Mouse (Mus musculus): ENCODE results near the gene Pttg1ip. TPM values are rescaled to one million over a fixed set of nuclear protein-coding genes. Genes with fewer than 3 reads are reported as not detected.

Gene Pttg1ip
- polyA plus RNA-seq, 1 experiment from 2014 or later = 103 TPM

- ATAC-seq (ENCODE audit: extremely low read depth, insufficient number of reproducible peaks, low FRiP score, low TSS enrichment) = no peak
- WGBS = 70% methylated on average over 11 of the region's 11 CpGs
- no peak overlapping the region for H3K9ac ChIP-seq
Measured at GRCm38 (mm10) chr10:77550874-77551273, 30.6 kb upstream of the Pttg1ip start.

DNA sequence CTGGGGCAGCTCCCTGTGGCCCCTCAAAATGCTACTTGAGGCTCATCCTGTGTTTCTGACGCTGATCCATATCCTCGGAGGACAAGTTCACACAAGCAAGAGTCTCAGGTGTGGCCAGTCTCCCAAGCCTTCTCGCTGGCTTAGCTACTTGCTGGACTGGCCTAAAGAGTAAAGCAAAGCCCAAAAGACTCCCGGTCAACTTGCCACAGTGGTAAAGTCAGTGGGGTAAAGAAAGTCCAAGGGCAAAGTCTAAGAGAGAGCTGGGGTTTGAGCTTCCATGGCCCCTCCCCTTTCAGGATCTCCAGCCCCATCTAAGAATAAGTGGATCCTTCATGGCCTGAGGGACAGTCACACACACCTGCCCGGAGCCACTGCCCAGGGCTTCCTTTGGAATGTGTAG is 29.4 kb upstream of the Pttg1ip start:
- H3K27ac ChIP-seq (replicated peaks) = no peak overlapping the region
- H3K4me2 ChIP-seq = no peak overlapping the region
- no peaks in the 10 kb centered on the region for H3K9me3 ChIP-seq
- H3K27me3 ChIP-seq (replicated peaks) = no peaks in the 10 kb centered on the region
- WGBS = 73% methylated on average over 5 of the region's 5 CpGs
- no peaks in the 10 kb centered on the region for H3K36me3 ChIP-seq
- H3K9ac ChIP-seq = no peak overlapping the region
- H3K4me1 ChIP-seq = peaks cover 4% of the 10 kb centered on the region; the same call in 1 of the 2 replicates
- no peak overlapping the region for H3K4me3 ChIP-seq
- no peak for ATAC-seq (ENCODE audit: extremely low read depth, insufficient number of reproducible peaks, low FRiP score, low TSS enrichment)

More at GRCm38 (mm10) chr10:77550874-77551273, 30.6 kb upstream of the Pttg1ip start:
- H3K27ac ChIP-seq (replicated peaks) = no peak overlapping the region
- no peaks in the 10 kb centered on the region for H3K9me3 ChIP-seq
- H3K4me2 ChIP-seq = no peak overlapping the region
- H3K4me3 ChIP-seq = no peak overlapping the region
- no peaks in the 10 kb centered on the region for H3K36me3 ChIP-seq
- no peaks in the 10 kb centered on the region for H3K27me3 ChIP-seq (replicated peaks)
- H3K4me1 ChIP-seq = peaks cover 4% of the 10 kb centered on the region; the same call in 1 of the 2 replicates

GRCm38 (mm10) chr10:77553285-77553684 is 28.2 kb upstream of the Pttg1ip start:
- ATAC-seq (ENCODE audit: extremely low read depth, insufficient number of reproducible peaks, low FRiP score, low TSS enrichment) = no peak
- H3K36me3 ChIP-seq = no peaks in the 10 kb centered on the region
- no peaks in the 10 kb centered on the region for H3K27me3 ChIP-seq (replicated peaks)
- H3K9me3 ChIP-seq = no peaks in the 10 kb centered on the region
- no peak overlapping the region for H3K4me2 ChIP-seq
- WGBS = 72% methylated on average over 4 of the region's 4 CpGs
- H3K9ac ChIP-seq = no peak overlapping the region
- no peak overlapping the region for H3K4me3 ChIP-seq
- peaks cover 4% of the 10 kb centered on the region; the same call in 1 of the 2 replicates for H3K4me1 ChIP-seq
- no peak overlapping the region for H3K27ac ChIP-seq (replicated peaks)

DNA sequence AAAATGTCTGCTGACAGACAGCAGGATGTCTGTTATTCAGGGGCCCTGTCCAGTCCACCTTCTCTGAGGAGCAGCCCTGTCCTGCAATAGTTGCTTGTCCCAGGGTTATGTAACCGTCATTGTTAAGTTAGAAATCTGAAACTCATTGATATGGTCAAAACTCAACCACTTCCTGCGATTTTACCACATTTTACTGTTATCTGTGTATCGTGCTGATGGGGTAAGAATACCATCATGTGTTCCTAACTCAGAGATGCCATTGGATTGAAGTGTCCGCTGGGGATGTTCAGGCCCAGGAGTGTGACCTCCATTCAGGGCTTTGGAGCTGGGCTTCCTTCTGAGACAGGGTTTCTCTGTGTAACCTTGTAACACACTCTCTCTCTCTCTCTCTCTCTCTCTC is 26.6 kb upstream of the Pttg1ip start:
- Histone ChIP-seq H3K4me2 (no peak overlapping the region), H3K27ac (replicated peaks) (no peak overlapping the region), H3K4me1 (no peaks in the 10 kb centered on the region), H3K36me3 (no peaks in the 10 kb centered on the region), H3K9me3 (no peaks in the 10 kb centered on the region), H3K4me3 (no peak overlapping the region), H3K27me3 (replicated peaks) (peaks cover 5% of the 10 kb centered on the region; the same call in 1 of the 2 replicates), H3K9ac (no peak overlapping the region)
- WGBS = 74% methylated on average over 4 of the region's 4 CpGs
- no peak for ATAC-seq (ENCODE audit: extremely low read depth, insufficient number of reproducible peaks, low FRiP score, low TSS enrichment)

- H3K4me2 ChIP-seq = no peak overlapping the region
- ATAC-seq (ENCODE audit: extremely low read depth, insufficient number of reproducible peaks, low FRiP score, low TSS enrichment) = no peak
Measured at GRCm38 (mm10) chr10:77556631-77557030, 24.9 kb upstream of the Pttg1ip start.

DNA sequence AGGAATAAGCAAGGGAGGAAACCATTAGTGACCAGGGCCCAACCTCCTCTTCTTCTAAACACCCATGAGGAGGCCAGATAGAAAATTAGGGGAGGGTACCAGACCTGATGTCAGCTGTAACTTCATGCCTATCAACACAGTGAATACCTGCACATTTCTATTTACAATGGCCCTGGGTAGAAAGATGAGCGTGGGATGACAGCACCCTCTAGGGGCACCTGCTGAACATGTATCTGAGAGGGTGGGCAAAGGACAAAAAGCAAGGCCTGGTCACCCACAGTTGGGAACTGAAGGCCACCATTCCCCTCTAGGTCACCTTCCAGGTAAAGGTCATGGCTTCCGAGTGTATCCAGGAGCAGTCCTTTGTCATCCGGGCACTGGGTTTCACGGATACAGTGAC is 23.9 kb upstream of the Pttg1ip start:
- WGBS = 78% methylated on average over 4 of the region's 4 CpGs
- H3K4me2 ChIP-seq = no peak overlapping the region
- no peak overlapping the region for H3K27ac ChIP-seq (replicated peaks)
- ATAC-seq (ENCODE audit: extremely low read depth, insufficient number of reproducible peaks, low FRiP score, low TSS enrichment) = no peak
- no peak overlapping the region for H3K9ac ChIP-seq
- no peaks in the 10 kb centered on the region for H3K9me3 ChIP-seq
- H3K36me3 ChIP-seq = no peaks in the 10 kb centered on the region
- H3K4me3 ChIP-seq = no peak overlapping the region
- H3K4me1 ChIP-seq = no peaks in the 10 kb centered on the region
- peaks cover 5% of the 10 kb centered on the region; the same call in 1 of the 2 replicates for H3K27me3 ChIP-seq (replicated peaks)

More at GRCm38 (mm10) chr10:77556631-77557030, 24.9 kb upstream of the Pttg1ip start:
- 81% methylated on average over 7 of the region's 7 CpGs for WGBS
- Histone ChIP-seq H3K27me3 (replicated peaks) (peaks cover 5% of the 10 kb centered on the region; the same call in 1 of the 2 replicates), H3K4me3 (no peak overlapping the region), H3K4me1 (no peaks in the 10 kb centered on the region), H3K9me3 (no peaks in the 10 kb centered on the region), H3K36me3 (no peaks in the 10 kb centered on the region), H3K9ac (no peak overlapping the region), H3K27ac (replicated peaks) (no peak overlapping the region)

- no peak for ATAC-seq (ENCODE audit: extremely low read depth, insufficient number of reproducible peaks, low FRiP score, low TSS enrichment)
- H3K36me3 ChIP-seq = no peaks in the 10 kb centered on the region
- no peak overlapping the region for H3K9ac ChIP-seq
- no peak overlapping the region for H3K4me3 ChIP-seq
- H3K4me2 ChIP-seq = no peak overlapping the region
- peaks cover 5% of the 10 kb centered on the region; the same call in 1 of the 2 replicates for H3K27me3 ChIP-seq (replicated peaks)
- 84% methylated on average over 11 of the region's 11 CpGs for WGBS
- no peak overlapping the region for H3K27ac ChIP-seq (replicated peaks)
- H3K9me3 ChIP-seq = no peaks in the 10 kb centered on the region
- no peaks in the 10 kb centered on the region for H3K4me1 ChIP-seq
Measured at GRCm38 (mm10) chr10:77560090-77560489, 21.4 kb upstream of the Pttg1ip start.

GRCm38 (mm10) chr10:77560830-77561229 is 20.7 kb upstream of the Pttg1ip start:
- 66% methylated on average over 9 of the region's 9 CpGs for WGBS
- Histone ChIP-seq H3K9ac (no peak overlapping the region), H3K27me3 (replicated peaks) (peaks cover 5% of the 10 kb centered on the region; the same call in 1 of the 2 replicates), H3K4me1 (no peaks in the 10 kb centered on the region), H3K4me3 (no peak overlapping the region), H3K4me2 (no peak overlapping the region), H3K27ac (replicated peaks) (no peak overlapping the region), H3K9me3 (no peaks in the 10 kb centered on the region), H3K36me3 (no peaks in the 10 kb centered on the region)
- no peak for ATAC-seq (ENCODE audit: extremely low read depth, insufficient number of reproducible peaks, low FRiP score, low TSS enrichment)

DNA sequence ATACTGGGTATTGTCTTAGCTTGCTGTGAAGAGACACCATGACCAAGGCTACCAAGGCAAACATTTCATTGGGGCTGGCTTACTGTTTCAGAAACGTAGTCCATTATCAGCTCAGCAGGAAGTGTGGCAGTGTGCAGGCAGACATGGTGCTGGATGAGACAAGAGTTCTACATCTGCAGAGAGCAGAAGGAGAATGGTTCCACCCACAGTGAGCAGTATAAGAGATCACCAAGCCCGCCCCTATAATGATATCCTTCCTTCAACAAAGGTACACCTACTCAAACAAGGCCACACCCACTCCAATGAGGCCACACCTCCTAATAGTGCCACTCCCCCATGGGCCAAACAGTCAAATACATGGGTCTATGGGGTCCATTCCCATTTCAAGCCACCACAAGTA is 20.0 kb upstream of the Pttg1ip start:
- WGBS = 62% methylated on average over 2 of the region's 2 CpGs
- no peaks in the 10 kb centered on the region for H3K4me1 ChIP-seq
- H3K27ac ChIP-seq (replicated peaks) = no peak overlapping the region
- ATAC-seq (ENCODE audit: extremely low read depth, insufficient number of reproducible peaks, low FRiP score, low TSS enrichment) = no peak; the same call in 1 of the 2 replicates
- no peak overlapping the region for H3K4me2 ChIP-seq
- H3K27me3 ChIP-seq (replicated peaks) = peaks cover 5% of the 10 kb centered on the region; the same call in 1 of the 2 replicates
- no peaks in the 10 kb centered on the region for H3K9me3 ChIP-seq
- no peak overlapping the region for H3K9ac ChIP-seq
- no peaks in the 10 kb centered on the region for H3K36me3 ChIP-seq
- no peak overlapping the region for H3K4me3 ChIP-seq

DNA sequence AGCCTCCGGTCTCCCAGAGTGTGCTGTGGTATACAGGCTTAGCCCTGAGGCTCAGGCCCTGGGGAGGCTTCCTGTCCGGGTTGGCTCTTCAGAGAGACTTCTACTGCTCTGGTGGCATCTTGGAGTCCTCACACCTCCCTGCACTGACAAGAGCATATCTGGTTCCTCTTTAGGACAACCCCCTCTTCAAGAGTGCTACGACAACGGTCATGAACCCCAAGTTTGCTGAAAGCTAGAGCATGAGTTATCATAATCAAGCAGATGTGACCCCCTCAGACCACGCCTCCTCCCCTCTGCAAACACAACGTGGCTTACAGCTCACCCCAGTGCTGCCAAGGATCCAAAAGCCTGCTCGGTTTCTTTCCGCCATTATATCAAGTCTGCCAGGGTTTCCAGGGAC is 16.5 kb upstream of the Pttg1ip start:
- Histone ChIP-seq H3K27me3 (replicated peaks) (peaks cover 2% of the 10 kb centered on the region; the same call in 1 of the 2 replicates), H3K4me2 (no peak overlapping the region), H3K9ac (no peak overlapping the region), H3K4me3 (no peak overlapping the region), H3K27ac (replicated peaks) (no peak overlapping the region), H3K36me3 (no peaks in the 10 kb centered on the region), H3K4me1 (no peaks in the 10 kb centered on the region), H3K9me3 (no peaks in the 10 kb centered on the region)
- ATAC-seq (ENCODE audit: extremely low read depth, insufficient number of reproducible peaks, low FRiP score, low TSS enrichment) = no peak
- WGBS = 64% methylated on average over 8 of the region's 8 CpGs

GRCm38 (mm10) chr10:77566651-77567050 is 14.9 kb upstream of the Pttg1ip start:
- Histone ChIP-seq H3K27ac (replicated peaks) (no peak overlapping the region), H3K4me3 (no peak overlapping the region), H3K27me3 (replicated peaks) (peaks cover 6% of the 10 kb centered on the region; the same call in 1 of the 2 replicates), H3K9me3 (no peaks in the 10 kb centered on the region), H3K4me1 (no peaks in the 10 kb centered on the region), H3K36me3 (no peaks in the 10 kb centered on the region), H3K9ac (no peak overlapping the region), H3K4me2 (no peak overlapping the region)
- ATAC-seq (ENCODE audit: extremely low read depth, insufficient number of reproducible peaks, low FRiP score, low TSS enrichment) = no peak
- WGBS = 22% methylated on average over 8 of the region's 8 CpGs

DNA sequence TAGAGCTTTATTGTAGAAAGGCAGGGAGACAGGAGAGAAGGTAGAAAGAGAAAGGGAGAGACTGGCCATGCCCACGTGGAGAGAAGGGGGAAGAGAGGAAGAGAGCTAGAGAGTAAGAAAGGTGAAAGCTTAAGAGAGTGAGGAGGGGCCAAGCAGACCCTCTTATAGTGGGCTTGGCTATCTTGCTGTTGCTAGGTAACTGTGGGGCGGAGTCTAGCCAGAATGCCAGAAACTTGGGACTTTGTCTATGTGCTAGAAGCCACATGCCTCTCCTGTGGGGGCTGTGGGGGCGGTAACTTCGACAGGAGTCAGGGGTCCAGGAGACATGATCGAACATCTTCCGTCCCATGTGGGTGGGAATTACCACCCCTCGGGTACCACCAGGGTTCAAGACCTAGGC is 12.0 kb upstream of the Pttg1ip start:
- Histone ChIP-seq H3K27me3 (replicated peaks) (peaks cover 9% of the 10 kb centered on the region), H3K4me2 (no peak overlapping the region), H3K4me3 (no peak overlapping the region), H3K27ac (replicated peaks) (no peak overlapping the region), H3K36me3 (no peaks in the 10 kb centered on the region), H3K9ac (no peak overlapping the region), H3K4me1 (no peaks in the 10 kb centered on the region), H3K9me3 (no peaks in the 10 kb centered on the region)
- 34% methylated on average over 7 of the region's 7 CpGs for WGBS
- no peak for ATAC-seq (ENCODE audit: extremely low read depth, insufficient number of reproducible peaks, low FRiP score, low TSS enrichment)
